Mouse (Mus musculus) testis, adult 2 months (tissue): ENCODE results near the gene Reln.

Experiments used
- CTCF ChIP-seq: fragments of 200-500 bp; IDR thresholded peaks from 2 replicates; pipeline ENCODE4 v1.5.1; 2012; ENCODE audit warnings: low read depth, mild to moderate bottlenecking, inconsistent platforms, low read length, moderate library complexity; ENCODE audit not compliant: control insufficient read depth, insufficient read depth, insufficient replicate concordance
- POLR2A ChIP-seq: fragments of 200-500 bp; IDR thresholded peaks from 2 replicates; pipeline ENCODE4 v1.6.1; 2012; ENCODE audit warnings: low read depth, mild to moderate bottlenecking, inconsistent platforms, low read length, moderate library complexity; ENCODE audit not compliant: control insufficient read depth

DNA sequence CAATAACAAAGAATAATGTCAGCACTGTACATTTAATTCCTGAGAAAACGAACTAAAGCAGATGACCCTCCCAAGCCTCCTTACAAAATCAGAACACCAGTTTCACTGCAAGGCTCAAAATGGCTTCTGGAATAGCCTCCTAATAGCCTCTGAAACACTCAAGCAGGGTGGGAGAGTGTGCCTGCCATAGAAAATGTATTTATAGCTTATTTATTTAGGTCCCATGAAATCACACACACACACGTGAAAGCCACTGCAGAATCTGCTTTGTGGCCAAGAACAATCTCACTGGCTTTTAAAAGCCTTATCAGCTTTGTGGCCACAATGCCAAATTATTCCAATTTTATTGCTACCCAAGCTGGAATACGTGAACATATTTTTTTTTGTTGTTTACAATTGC is 154.2 kb downstream of the Reln start:
- TF ChIP-seq CTCF = no peak
- no peak for TF ChIP-seq POLR2A
